Mouse (Mus musculus) liver, adult (tissue): ENCODE measurements around the gene Mrc1.

ENCODE experiments used
- GATA4 ChIP-seq: IDR thresholded peaks from 2 replicates; pipeline ENCODE4 v1.6.1; 2014; ENCODE audit warnings: mild to moderate bottlenecking, low read length; ENCODE audit not compliant: insufficient replicate concordance

The Mrc1 gene

GRCm38 (mm10) chr2:14235319-14235718 is 6.1 kb downstream of the Mrc1 start:
- peak; percentile 100 for TF ChIP-seq GATA4

GRCm38 (mm10) chr2:14236920-14237319 is 7.7 kb downstream of the Mrc1 start:
- no peak for TF ChIP-seq GATA4

GRCm38 (mm10) chr2:14237723-14238122 is 8.5 kb downstream of the Mrc1 start:
- TF ChIP-seq GATA4, result no peak

GRCm38 (mm10) chr2:14239151-14239550 is 10.0 kb downstream of the Mrc1 start:
- peak; percentile 94 for TF ChIP-seq GATA4

- TF ChIP-seq GATA4, result no peak
Observed at GRCm38 (mm10) chr2:14244157-14244556, 15.0 kb downstream of the Mrc1 start.

GRCm38 (mm10) chr2:14244668-14245067 is 15.5 kb downstream of the Mrc1 start:
- TF ChIP-seq GATA4, result no peak

- no peak for TF ChIP-seq GATA4
Observed at GRCm38 (mm10) chr2:14249839-14250564, 20.8 kb downstream of the Mrc1 start.

- TF ChIP-seq GATA4, result no peak
Observed at GRCm38 (mm10) chr2:14251938-14252337, 22.7 kb downstream of the Mrc1 start.

GRCm38 (mm10) chr2:14258345-14258850 is 29.2 kb downstream of the Mrc1 start:
- no peak for TF ChIP-seq GATA4

- TF ChIP-seq GATA4, result no peak
Observed at GRCm38 (mm10) chr2:14262090-14262489, 32.9 kb downstream of the Mrc1 start.

GRCm38 (mm10) chr2:14269160-14269559 is 40.0 kb downstream of the Mrc1 start:
- no peak for TF ChIP-seq GATA4

GRCm38 (mm10) chr2:14272088-14272487 is 42.9 kb downstream of the Mrc1 start:
- no peak for TF ChIP-seq GATA4

GRCm38 (mm10) chr2:14275796-14276195 is 46.6 kb downstream of the Mrc1 start:
- TF ChIP-seq GATA4, result no peak

- TF ChIP-seq GATA4, result no peak
Observed at GRCm38 (mm10) chr2:14279256-14279655, 50.1 kb downstream of the Mrc1 start.

GRCm38 (mm10) chr2:14279795-14280194 is 50.6 kb downstream of the Mrc1 start:
- TF ChIP-seq GATA4, result no peak

GRCm38 (mm10) chr2:14295334-14295733 is 66.1 kb downstream of the Mrc1 start:
- TF ChIP-seq GATA4, result no peak

GRCm38 (mm10) chr2:14312505-14313380 is 83.6 kb downstream of the Mrc1 start:
- no peak for TF ChIP-seq GATA4

- no peak for TF ChIP-seq GATA4
Observed at GRCm38 (mm10) chr2:14315113-14315512, 85.9 kb downstream of the Mrc1 start.
